Mouse (Mus musculus) cerebellum, adult 18-20 months (tissue): ENCODE data around the gene Cacna1h.

Source experiments
- DNase-seq, 2 experiments: peaks; one replicate each; pipeline ENCODE4 v3.0.0; 2021

Gene Cacna1h

DNA sequence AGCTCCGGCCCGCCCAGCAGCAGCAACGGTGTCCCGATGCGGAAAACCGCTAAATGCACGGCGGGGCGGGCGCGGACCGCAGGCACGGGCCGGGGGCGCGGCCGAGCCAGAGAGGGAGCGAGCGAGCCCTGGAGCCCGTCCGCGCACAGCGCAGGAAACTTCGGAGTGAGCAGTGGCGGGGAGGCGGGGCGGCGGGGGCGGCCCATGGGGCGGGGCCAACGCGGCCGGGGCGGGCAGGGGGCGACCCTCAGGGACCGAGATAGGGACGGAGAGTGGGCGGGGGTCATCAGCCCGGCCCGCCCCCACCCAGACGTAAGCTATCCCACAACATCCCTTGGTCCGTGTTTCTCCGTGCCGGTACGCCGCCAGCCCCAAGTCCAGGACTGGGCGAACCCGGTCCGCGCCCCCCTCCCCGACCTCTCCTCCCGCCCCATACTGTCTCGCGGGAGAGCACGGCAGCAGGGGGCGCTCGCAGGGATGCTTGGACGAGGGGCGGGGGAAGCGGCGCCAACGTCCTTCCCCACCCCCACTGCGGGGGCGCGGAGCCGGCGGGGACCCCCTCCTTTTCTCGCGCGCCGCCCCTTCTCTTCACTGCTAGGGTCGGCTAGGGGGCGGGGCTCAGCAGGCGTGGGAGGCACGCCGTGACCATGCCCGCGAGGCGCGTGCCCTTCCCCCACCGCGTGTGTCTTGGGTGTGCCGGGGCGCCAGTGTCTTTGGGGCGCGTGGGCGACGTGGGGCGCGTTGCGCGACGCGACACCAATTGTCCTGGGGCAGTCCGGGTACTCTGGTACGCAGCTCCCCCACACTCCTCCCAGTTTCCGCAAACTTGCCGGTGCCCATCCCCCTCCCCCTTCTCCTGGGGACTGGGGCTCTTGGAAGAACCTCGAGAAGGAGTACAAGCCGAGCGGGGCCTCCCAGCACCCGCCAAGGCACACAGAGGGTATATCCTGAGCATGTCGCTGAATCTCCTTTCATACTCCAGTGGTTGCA lies at the start of gene Cacna1h:
Cacna1h (minus strand) TSS at position 167 of the 990 bp plus-strand sequence.
- no peak for DNase-seq

DNA sequence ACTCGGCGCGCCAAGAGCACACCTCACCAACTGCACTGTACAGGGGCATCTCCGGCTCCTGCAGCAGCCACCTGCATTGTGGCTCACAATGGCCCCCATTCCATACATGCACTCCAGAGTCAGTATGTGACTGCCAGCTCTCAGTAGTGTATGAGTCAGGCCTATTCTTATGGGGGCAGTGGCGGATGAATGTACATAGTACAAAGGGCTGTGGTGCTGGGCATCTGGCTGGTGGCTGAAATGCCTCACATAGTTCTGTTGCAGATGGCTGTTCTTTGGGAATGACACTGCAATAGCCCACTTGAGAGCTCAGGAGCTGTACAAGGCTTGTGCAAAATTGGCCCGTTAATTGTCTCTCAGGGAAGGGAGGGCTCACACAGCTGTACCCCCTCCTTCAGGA lies 48.5 kb upstream of the Cacna1h start:
- DNase-seq, result no peak

DNA sequence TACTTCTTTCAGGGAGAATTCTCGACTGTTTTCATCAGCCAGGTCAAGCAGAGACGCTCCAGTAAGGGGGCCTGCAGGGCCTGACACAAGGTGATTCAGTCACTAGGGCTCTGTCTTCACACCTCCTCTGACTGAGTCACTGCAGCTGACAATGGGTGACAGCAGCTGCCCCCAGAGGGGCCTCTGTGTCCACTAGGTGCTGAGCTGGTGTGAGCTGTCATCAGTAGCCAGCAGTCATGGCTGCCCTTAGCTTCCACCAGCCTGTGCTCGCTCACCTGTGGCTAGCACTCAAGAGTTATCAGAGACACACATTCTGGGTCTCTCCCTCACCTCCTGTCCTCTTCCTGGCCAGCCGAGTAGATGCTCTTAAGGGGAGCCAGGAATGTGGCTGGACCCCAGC lies 47.2 kb upstream of the Cacna1h start:
- no peak for DNase-seq

DNA sequence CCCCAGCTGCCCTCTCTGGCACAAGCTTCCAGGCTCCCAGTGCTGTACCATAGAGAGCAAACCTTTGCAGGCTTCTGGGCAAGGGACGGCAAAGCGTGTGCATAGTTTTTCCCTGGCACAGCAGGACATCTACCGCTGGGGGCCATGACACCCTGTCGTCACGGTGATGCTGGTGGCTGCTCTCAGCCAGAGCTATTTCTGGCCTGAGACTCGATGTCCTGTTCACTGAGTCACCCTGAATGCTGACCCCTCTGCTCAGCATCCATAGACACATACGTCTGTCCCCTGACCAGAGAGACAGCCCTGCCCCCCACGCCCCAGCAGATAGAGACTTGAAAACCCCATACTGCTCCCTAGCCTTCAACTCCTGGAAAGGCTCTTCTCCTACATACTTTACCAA lies 46.6 kb upstream of the Cacna1h start:
- no peak for DNase-seq

DNA sequence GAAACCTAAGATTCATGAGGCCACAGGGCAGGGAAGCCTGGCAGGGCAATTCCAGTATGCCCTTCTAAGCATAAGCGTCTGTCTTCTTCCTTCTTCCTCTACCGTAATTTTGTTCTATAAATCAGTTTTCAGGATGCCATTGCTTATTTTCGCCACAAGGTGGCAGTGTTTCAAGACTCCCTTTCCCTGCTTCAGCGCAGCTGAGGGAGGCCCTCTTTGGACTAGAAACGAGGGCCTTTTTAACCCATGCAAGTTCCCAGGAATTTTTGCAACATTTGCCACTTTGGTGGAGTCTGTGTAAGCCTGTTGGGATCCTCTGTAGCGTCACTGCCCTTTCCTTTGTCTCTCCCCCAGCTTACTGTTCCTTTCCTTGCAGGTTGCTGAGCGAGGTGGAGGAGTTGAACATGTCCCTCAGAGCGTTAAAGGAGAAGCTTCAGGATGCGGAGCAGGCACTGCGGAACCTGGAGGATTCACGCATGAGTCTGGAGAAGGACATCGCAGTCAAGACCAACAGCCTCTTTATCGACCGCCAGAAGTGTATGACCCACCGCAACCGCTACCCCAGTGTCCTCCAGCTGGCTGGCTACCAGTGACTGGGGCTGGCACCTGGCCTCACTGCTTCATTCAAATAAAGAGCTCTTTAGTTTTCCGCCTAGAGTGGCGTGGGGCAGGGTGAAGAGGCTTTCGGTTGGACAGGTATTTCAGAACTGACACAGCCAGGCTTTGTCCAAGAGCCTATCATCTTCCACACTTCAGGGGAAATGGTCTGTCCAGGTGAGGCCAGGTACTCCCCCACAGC lies 42.6 kb upstream of the Cacna1h start:
- peak; percentile 49 to 67 for DNase-seq

DNA sequence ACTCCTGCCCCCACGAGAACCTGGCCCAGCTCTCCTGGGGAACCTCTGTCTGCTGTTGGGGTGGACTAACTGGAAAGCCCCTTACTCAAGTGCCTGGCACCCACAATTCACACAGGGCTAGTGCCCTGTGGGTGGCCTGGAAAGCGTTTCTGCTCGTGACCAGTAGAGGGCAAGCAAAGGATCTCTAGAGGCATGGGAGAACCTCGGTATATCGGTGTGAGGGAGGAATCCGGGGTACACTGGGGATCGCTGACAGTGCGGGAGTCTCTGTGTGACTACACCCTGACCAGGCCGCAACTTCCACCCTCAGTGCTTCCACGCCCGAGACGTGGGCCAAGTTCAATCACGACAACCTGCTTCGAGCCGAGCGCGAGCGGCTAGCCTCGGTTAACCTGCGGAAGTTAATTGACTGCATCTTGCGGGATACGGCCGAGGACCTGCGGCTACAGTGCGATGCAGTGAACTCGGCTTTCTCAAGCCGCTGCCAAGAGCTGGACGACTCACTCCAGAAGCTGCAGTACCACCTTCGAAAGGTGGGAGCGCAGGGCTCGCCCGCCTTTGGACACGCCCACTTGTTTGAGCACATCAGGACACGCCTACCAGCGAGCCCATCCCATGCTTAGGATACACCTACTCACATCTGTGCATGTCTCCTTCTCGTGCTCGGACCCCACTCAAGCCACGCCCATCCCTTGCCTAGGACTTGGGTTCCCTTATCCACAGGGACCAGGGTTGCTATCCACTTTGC lies 40.9 kb upstream of the Cacna1h start:
- DNase-seq, result peak; percentile 37 to 53

DNA sequence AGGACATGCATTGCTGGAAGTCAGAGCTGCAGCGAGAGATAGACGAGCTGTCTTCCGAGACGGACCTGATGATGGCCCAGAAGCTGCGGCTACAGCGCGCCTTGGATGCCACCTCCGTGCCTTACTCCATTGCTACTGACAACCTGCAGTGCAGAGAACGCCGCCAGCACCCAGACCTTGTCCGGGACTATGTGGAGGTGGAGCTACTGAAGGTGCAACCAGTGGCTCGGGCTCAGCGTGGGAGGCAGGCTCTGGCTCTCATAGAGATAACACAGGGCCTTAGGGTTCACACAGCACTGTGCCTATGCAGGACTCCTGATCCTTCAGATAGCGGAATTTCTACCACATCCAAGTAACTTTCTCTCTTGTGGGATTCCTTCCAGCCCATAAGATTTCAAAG lies 38.5 kb upstream of the Cacna1h start:
- DNase-seq, result no peak

DNA sequence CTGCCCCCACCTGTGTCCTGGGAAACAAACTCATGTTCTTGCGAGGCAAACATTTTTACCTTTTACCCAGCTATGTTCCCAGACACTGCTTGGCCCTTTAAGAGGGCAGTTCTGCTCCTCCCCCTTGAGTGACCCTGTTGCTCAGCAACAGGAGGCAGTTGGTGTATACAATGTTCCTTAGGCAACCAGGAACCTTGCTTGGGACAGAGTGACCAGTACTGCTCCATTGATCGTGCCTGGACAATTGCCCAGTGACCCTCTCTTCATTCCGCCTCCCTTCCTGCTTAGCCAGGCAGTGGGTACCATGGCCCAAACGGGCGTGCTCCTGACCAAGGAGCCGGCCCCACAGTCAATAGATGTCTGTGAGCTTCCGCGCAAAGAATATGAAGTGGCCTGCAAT lies 37.8 kb upstream of the Cacna1h start:
- peak in 1 of 2 experiments; percentile 13 for DNase-seq

DNA sequence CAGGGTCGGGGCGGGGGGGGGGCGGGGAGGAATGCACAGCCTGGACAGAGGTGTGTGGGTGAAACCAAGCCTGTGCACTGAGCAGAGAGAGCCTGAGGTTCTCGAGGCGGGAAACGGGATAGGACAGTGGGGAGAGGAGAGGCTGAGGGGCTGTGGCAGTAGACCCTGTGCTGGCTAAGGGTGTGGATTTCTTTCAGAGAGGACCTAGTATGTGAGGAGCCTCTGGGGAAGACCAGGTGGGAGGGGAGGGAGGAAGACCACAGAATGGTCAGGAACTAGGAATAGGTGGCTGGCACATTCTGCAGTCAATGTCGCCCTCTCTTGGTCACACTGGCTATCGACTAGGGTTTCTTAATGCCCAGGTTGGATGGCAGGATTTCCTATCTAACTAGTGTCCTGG lies 36.2 kb upstream of the Cacna1h start:
- DNase-seq, result peak; percentile 46 to 61

DNA sequence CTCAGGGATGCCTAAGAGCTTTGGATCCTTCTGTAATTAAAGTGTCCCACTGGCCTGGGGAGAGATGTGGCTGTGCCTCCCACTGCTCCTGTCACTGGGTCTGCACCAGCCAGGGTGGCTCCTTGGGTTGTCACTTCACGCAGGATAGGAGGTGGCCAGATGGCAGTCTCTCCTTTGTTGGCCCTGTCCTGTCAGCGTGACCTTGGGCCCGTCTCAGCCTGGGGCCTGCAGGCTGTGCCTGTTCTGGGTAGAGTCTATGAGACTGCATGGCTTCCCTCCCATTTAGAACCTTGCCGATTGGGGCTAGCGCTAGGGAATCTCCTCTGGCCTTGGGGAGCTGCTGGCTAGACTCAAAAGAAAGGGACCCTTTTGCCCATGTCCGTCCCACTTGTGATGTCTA lies 34.7 kb upstream of the Cacna1h start:
- no peak for DNase-seq

DNA sequence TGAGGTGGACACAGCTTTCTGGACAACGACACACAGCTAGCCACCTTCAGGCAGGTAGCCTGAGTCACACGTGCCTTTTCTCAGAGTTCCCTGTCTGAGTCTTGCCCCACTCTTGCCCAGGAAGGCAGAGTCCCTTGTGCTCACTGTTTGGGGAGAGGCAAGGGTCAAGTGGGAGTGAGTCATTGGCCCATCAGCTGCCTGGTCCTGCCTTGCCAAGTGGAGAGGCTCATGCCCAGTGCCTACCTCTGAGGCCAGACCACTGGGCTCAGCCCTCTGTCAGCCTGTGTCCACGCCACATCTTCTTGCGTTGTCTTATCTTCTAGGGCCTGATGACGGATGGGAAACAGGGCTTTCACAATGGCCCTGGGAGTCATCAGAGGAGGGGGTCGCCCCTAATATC lies 34.2 kb upstream of the Cacna1h start:
- no peak for DNase-seq

DNA sequence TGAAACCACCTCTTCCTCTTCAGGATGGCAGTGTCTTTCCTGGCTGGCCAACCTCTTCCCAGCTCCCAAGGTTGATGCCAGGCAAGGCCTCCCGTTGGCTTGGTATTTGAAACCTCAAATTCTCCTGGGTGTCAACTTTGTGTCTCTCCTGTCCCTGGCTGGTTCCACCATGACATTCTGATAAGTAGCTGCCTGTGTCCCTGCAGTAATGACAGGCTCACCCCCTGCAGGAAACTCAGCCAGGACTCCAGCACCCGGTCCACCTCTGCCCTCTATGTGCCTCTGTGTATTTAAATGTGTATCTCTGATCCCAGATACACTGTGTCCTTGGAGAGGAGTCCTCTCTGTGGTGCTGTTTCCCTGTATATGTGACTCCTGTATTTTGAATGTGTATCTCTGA lies 32.7 kb upstream of the Cacna1h start:
- no peak for DNase-seq

DNA sequence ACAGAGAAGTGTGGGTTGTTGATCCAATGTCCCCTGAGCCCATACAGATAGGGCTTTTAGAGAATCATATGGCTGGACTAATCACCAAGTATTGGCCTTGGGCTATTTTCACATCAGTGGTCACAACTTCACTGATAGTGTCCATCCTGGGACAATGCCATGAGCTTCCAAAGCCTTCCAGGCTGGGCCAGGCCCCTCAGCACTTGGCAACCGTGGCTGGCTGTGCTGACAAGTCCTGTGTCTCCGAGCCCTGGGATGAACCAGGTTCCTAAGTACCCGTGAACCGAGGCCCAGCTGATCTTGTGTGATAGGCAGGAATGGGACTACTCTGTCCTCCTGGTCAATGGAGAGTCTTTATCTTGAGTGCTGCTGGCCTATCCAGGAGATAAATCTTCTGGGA lies 30.5 kb upstream of the Cacna1h start:
- DNase-seq, result no peak

DNA sequence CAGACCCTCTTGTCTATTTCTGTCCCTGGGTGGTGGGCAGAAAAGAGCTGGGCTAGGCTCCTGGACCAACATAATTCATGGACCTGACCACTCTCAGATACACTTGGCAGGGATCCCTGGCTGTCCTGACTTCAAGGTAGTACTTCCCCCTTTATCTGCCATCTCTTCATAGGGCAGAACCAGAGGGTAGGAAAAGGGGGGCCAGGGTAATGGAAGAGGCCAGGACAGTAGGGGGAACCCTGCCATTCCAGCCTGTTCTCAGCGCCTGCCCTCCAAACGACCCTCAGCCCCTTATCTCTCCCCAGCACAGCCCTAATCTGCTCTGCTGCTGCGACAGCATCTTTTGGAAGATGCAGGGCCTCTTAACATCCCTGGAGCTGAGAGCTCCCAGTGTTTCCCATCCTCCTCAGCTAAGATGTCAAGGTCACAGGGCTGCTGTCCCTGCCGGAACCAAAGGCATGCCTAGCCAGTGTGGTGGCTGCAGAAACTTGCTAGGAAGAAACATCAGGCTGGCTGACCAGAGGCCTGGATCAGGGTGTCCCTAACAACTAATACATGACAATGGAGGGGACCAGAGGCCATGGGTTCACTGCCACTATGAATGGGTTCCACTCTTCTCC lies 29.9 kb upstream of the Cacna1h start:
- no peak for DNase-seq

DNA sequence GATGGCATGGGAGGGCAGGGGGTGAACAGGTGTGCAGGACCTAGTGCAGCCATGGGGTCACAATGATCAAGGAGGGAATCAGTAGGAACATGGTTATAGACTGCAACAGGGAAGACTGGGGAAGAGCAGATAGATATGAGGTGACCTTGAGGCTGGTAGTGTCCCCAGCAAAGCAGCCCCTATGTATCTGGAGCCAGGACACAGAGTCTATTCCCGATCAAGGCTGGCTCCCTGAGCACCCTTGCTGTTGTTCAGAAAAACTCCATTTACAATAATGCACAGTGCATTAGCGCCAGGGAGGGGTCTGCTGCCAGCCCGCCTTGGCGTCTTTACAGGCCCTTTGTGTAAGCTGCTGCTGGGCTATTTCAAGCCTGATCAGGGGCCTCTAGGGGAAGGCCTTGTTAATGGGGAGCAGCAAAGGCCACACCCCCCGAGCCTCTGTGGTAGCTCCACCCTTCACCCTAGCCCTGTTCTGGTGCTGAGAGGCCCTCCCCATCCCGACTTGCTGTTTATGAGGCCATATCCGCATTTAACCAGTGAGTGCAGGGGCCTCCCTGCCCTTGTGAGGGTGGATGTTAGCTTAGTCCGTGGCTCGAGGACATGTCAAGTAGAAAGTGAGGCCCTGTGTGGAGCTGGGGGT lies 28.8 kb upstream of the Cacna1h start:
- no peak for DNase-seq

DNA sequence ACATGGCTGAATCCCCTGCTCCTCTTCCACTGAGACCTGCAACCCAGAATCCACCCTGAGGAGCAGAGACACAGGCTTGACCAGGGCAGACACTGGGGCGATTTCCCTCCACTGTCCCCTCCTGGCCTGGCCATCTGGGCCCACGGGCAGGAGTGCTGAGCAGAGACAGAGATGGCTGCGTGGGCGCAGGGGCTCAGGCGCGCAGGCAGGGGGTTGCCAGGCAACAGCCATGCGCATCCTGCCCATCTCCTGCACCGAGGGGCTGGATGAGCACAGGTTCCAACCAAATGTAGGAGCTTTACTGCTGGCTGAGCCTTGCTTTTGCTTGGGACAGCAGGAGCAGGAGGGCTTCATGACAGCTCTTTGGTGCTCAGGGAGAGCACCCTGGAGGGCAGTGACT lies 23.0 kb upstream of the Cacna1h start:
- DNase-seq, result no peak

DNA sequence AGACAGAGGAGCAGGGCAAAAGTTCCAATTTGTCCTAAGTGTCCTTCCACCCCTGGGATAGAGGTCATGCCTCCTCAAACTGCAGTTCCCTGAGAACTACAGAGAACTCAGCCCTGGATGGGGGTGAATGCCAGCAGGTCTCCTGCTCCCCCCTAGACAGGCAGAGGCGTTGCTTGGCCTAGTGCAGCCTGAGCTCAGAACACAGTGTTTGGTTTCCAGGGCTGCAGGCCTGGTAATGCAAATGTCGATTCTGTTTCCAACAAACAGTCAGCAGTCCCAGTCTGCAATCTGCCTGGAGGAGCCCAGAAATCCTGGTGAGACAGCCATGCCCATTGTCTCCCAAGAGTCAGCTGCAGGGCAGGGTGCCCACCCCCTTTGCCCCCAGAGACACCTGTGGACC lies 20.7 kb upstream of the Cacna1h start, which contains the start of gene Tekt4:
Tekt4 (plus strand) TSS at position 344 of the 400 bp plus-strand sequence.
- DNase-seq, result no peak

DNA sequence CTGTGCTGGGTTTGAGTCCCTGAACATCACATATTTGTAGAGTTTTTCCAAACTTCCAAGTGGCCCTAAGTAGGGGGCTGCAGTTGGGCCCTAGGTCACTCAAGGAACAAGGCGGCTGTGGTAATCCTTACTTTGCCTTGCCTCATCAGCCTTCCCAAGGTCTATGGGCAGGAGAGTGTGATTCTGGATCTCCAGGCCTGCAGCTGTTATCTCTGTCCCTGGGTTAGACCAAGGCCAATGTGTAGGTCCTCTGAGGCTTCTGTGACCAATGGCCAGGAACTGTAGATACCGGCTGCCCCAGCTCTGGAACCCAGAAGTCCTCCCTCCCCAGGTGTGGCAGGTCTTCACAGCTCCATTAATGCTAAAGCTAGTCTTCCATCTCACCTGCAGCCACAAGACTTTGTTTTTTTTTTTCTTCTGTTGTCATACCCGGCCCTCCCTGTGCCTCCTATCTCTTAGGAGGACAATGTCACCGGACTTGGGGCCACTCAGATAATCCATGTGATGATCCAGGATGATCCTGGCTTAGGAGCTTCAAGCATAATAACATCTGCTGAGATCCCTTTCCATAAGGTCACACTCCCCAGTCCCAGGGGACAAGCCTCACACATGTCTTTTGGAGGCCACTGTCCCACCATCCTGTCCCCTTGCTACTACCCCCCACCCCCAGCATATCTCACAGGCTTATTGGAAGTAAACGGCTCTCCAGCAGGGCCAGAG lies 18.8 kb upstream of the Cacna1h start:
- DNase-seq, result no peak

DNA sequence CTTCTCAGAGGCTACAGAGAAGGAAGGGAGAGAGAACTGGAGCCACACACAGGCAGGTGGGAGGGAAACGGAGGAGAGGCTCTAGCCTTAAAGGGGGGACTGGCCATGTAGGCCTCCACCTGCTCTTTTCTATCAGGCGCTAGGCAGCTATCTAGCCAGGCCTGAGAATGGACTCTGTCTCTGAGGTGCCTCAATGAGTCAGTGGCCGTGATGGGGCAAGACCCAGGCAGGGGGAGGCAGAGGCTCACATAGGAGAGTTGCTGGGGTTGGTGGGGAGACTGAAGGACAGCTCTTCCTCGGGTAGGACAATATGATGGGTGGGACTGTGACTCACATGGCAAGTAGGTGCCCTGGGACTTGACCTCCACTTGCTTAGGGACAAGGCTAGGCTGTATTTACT lies 16.7 kb upstream of the Cacna1h start:
- no peak for DNase-seq

DNA sequence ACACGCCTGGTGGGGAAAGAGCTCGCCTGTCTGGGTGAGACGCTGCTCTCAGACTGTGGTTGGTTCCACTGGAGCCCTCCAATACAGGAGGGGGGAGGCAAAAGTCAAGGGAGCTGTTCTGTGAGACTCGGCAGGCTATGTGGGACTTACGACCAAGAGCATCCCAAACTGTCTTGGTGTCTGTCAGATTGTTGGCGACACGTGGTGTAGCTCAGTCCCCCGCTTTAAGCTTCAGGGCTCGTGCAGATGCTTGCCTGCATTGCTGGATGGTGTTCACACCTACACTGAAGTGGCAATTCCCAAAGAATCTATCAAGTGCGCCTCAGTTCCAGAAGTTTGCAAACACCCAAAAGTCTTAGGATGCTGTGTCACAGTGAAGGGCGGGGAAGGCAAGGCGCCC lies 14.3 kb upstream of the Cacna1h start:
- DNase-seq, result no peak

DNA sequence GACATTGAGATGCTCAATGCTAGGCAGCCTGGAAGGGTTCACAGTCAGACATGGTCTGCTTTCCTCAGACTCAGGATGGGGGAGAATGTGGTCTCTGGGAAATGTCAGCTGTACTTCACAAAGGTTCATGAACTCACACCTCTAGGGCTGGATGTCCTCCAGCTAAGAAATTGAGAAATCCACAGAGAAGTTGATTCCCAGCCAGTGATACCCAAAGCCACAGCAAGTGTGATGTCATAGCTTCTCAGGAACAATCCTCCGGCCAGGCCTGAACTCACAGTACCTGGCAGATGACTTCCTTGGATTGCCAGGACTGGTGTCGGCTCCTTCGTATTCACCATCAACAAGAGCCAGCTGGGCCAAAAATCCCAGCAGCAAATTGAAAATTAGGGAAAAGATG lies 12.3 kb upstream of the Cacna1h start:
- no peak for DNase-seq
